ENCODE assay signal across 13 mouse cellular contexts in genomic region chrX:15322958-15323357, GRCm38 (mm10).
A peak's percentile ranks its signal among the peaks of the same experiment; 100 is the strongest.
DNase-seq lines count a peak whose midpoint lies in the region; ATAC-seq and TF ChIP-seq lines count a peak whose summit lies in the region.
"Had no signal": no experiment of that assay in that cellular context is flagged by ENCODE, and none has a peak within 500 bp of the region (broad histone marks: within the 10 kb centered on the region; RNA-seq: fewer than 3 reads in every experiment).

No protein-coding gene starts in this region.

- no peaks in the 10 kb centered on the region for H3K9me3 ChIP-seq in hindbrain, embryonic 10.5 days
- no peaks in the 10 kb centered on the region for H3K9me3 ChIP-seq in hindbrain, embryonic 14.5 days (ENCODE audit: control insufficient read depth, low read length)
- no peaks in the 10 kb centered on the region for H3K9me3 ChIP-seq in lung, embryonic 15.5 days
- no peaks in the 10 kb centered on the region for H3K9me3 ChIP-seq in limb, embryonic 12.5 days
- H3K9me3 ChIP-seq: forebrain, embryonic 12.5 days; hindbrain, embryonic 15.5 days; midbrain, embryonic 15.5 days had no signal

- H3K27me3 ChIP-seq in hindbrain, embryonic 10.5 days (ENCODE audit: insufficient read depth, poor library complexity, severe bottlenecking) = no peaks in the 10 kb centered on the region
- H3K27me3 ChIP-seq in hindbrain, embryonic 14.5 days (ENCODE audit: control insufficient read depth, insufficient read depth, low read length) = no peaks in the 10 kb centered on the region
- H3K27me3 ChIP-seq in lung, embryonic 15.5 days = no peaks in the 10 kb centered on the region
- no peaks in the 10 kb centered on the region for H3K27me3 ChIP-seq in limb, embryonic 12.5 days
- H3K27me3 ChIP-seq in cerebellum, adult 2 months (ENCODE audit: control insufficient read depth, insufficient read depth, low read length) = no peaks in the 10 kb centered on the region
- H3K27me3 ChIP-seq: forebrain, embryonic 12.5 days; hindbrain, embryonic 15.5 days; midbrain, embryonic 15.5 days had no signal

- no peak overlapping the region for H3K9ac ChIP-seq in hindbrain, embryonic 14.5 days
- H3K9ac ChIP-seq in lung, embryonic 15.5 days = no peak overlapping the region
- no peak overlapping the region for H3K9ac ChIP-seq in limb, embryonic 12.5 days (replicated peaks)
- H3K9ac ChIP-seq: forebrain, embryonic 12.5 days; hindbrain, embryonic 15.5 days; midbrain, embryonic 15.5 days had no signal

- TF ChIP-seq CTCF in cerebellum, adult 2 months (IDR thresholded peaks at IDR 0.05; ENCODE audit: borderline replicate concordance, insufficient read depth, low read depth, low read length) = no peak

- no peak for ATAC-seq in hindbrain, embryonic 14.5 days (ENCODE audit: low FRiP score)
- ATAC-seq in lung, embryonic 15.5 days (ENCODE audit: borderline replicate concordance, extremely low read depth, low FRiP score, low TSS enrichment) = peak; percentile 35
- ATAC-seq in limb, embryonic 12.5 days (ENCODE audit: insufficient number of reproducible peaks, insufficient read depth, low FRiP score, low TSS enrichment, low read depth) = no peak
- ATAC-seq: midbrain, embryonic 15.5 days had no signal

- no peak overlapping the region for H3K4me3 ChIP-seq in hindbrain, embryonic 10.5 days
- no peak overlapping the region for H3K4me3 ChIP-seq in hindbrain, embryonic 14.5 days (replicated peaks; ENCODE audit: low read length)
- no peak overlapping the region for H3K4me3 ChIP-seq in lung, embryonic 15.5 days
- H3K4me3 ChIP-seq in limb, embryonic 12.5 days (replicated peaks) = no peak overlapping the region
- H3K4me3 ChIP-seq in cerebellum, adult 2 months (replicated peaks; ENCODE audit: insufficient read depth, low read depth, low read length) = no peak overlapping the region
- H3K4me3 ChIP-seq: forebrain, embryonic 12.5 days; hindbrain, embryonic 15.5 days; midbrain, embryonic 15.5 days had no signal

- no peaks in the 10 kb centered on the region; the same call in 1 of the 2 replicates for H3K4me1 ChIP-seq in hindbrain, embryonic 10.5 days (replicated peaks)
- no peaks in the 10 kb centered on the region for H3K4me1 ChIP-seq in hindbrain, embryonic 14.5 days (replicated peaks; ENCODE audit: control insufficient read depth, insufficient read depth, low read length)
- H3K4me1 ChIP-seq in lung, embryonic 15.5 days = no peaks in the 10 kb centered on the region
- peaks cover 2% of the 10 kb centered on the region; the same call in 1 of the 2 replicates for H3K4me1 ChIP-seq in limb, embryonic 12.5 days (replicated peaks)
- no peaks in the 10 kb centered on the region for H3K4me1 ChIP-seq in cerebellum, adult 2 months (ENCODE audit: control insufficient read depth, insufficient read depth, low read length)
- H3K4me1 ChIP-seq: forebrain, embryonic 12.5 days; hindbrain, embryonic 15.5 days; midbrain, embryonic 15.5 days had no signal

- no peaks in the 10 kb centered on the region for H3K36me3 ChIP-seq in hindbrain, embryonic 10.5 days
- no peaks in the 10 kb centered on the region for H3K36me3 ChIP-seq in hindbrain, embryonic 14.5 days (replicated peaks; ENCODE audit: control insufficient read depth, insufficient read depth)
- H3K36me3 ChIP-seq in lung, embryonic 15.5 days = no peaks in the 10 kb centered on the region
- H3K36me3 ChIP-seq in limb, embryonic 12.5 days = no peaks in the 10 kb centered on the region
- H3K36me3 ChIP-seq: forebrain, embryonic 12.5 days; hindbrain, embryonic 15.5 days; midbrain, embryonic 15.5 days had no signal

- no peak for TF ChIP-seq POLR2A in cerebellum, adult 2 months (IDR thresholded peaks at IDR 0.05; ENCODE audit: borderline replicate concordance, insufficient read depth, low read length)

- DNase-seq in adrenal gland, adult (ENCODE audit: inconsistent age in 2 of 2, low spot score in 1 of 2) = peak; percentile 2 to 30
- DNase-seq in adrenal gland, postnatal 25 days = no peak
- DNase-seq in hindbrain, embryonic 10.5 days (ENCODE audit: low spot score) = no peak
- no peak for DNase-seq in hindbrain, embryonic 14.5 days (ENCODE audit: low spot score)
- no peak for DNase-seq in lung, postnatal 10 days
- no peak for DNase-seq in cerebellum, adult 2 months
- DNase-seq: left cerebral cortex, postnatal 4 days; thymus, postnatal 25 days had no signal

- H3K27ac ChIP-seq in hindbrain, embryonic 10.5 days = peak overlapping the region; percentile 62
- H3K27ac ChIP-seq in hindbrain, embryonic 14.5 days = no peak overlapping the region
- no peak overlapping the region for H3K27ac ChIP-seq in lung, embryonic 15.5 days
- no peak overlapping the region for H3K27ac ChIP-seq in limb, embryonic 12.5 days
- H3K27ac ChIP-seq in cerebellum, adult 2 months (ENCODE audit: insufficient read depth, low read length) = no peak overlapping the region
- H3K27ac ChIP-seq: forebrain, embryonic 12.5 days; hindbrain, embryonic 15.5 days; midbrain, embryonic 15.5 days had no signal

- no peak overlapping the region for H3K4me2 ChIP-seq in hindbrain, embryonic 14.5 days (replicated peaks)
- no peak overlapping the region; the same call in 1 of the 2 replicates for H3K4me2 ChIP-seq in lung, embryonic 15.5 days
- peak overlapping the region; percentile 36 for H3K4me2 ChIP-seq in limb, embryonic 12.5 days
- H3K4me2 ChIP-seq: midbrain, embryonic 15.5 days had no signal

- 41% methylated on average over 5 of the region's 5 CpGs for WGBS in hindbrain, embryonic 10.5 days
- 51% methylated on average over 5 of the region's 5 CpGs for WGBS in hindbrain, embryonic 14.5 days
- 40% methylated on average over 5 of the region's 5 CpGs for WGBS in lung, embryonic 15.5 days
- WGBS in limb, embryonic 12.5 days = 30% methylated on average over 5 of the region's 5 CpGs
- 54% methylated on average over 5 of the region's 5 CpGs for WGBS in cerebellum, adult 2 months

Comparison
In these comparisons a context has a peak if more than half of its experiments do, and no peak if none do; other contexts are left out.
1. DNase-seq: peak in adrenal gland, adult (2 of 2); none in adrenal gland, postnatal 25 days (single experiment), hindbrain, embryonic 10.5 days (single experiment), hindbrain, embryonic 14.5 days (single experiment), lung, postnatal 10 days (single experiment) and cerebellum, adult 2 months (0 of 2).